Mouse (Mus musculus): ENCODE measurements around the gene Mei1. TPM values are rescaled to one million over a fixed set of nuclear protein-coding genes. Genes with fewer than 3 reads are reported as not detected.

Mei1 gene
- total and polyA plus RNA-seq, 3 experiments: 0.05 TPM; not detected in 2

DNA sequence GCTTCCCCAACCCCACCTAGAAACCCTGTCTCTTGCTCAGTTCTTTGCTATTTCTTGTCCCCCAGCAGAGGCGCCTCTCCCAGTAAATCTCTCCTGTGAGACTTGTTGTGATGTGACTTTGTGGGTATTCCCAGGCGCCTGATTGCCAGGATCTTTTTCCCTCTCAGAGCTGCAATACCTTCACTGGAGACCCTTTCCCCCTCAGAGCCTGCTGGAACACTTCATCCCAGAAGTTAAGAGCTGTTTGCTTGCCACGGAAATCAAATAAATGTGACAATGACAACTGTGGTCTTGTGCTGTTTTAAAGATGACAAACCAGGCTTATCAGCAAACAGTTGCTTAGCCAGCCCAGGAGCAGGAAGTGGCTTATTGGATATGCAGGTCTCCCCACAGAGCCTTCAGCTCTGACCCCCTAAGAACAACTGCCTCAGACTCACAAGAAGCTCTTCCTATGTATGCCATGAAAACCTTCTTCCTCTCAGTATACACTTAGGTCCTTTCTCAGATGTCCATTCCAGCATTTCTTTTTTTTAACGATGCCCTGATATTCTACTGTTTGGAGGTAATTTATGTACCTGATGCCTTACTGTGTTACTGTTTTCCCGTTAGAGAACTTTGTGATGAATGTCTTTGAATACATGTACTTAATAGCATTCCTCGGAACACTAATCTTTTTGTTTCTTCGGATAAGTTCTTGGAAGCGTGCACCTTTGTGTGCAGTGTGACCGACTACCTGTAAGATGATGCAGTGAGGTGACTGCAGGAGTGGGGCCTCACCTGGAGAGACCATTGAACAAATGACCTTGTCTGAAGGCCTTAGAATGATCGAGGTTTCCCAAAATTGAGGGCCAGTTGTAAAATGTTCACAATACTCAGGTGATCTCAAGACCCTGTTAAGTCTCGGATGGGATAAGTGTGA lies 76.3 kb downstream of the Mei1 start:
- H3K4me1 ChIP-seq (ENCODE audit: insufficient read depth, low read depth, low read length): peaks cover 59% of the 10 kb centered on the region
- H3K27me3 ChIP-seq (ENCODE audit: insufficient read depth, low read length): no peaks in the 10 kb centered on the region
- TF ChIP-seq GATA1 (IDR thresholded peaks at IDR 0.05; ENCODE audit: borderline replicate concordance, low read length) (no peak), CTCF (IDR thresholded peaks at IDR 0.05; ENCODE audit: low read depth, low read length) (no peak), GATA2 (IDR thresholded peaks at IDR 0.05; ENCODE audit: borderline replicate concordance, low read depth, low read length) (no peak), TAL1 (conservative IDR thresholded peaks at IDR 0.05; ENCODE audit: low read depth, low read length) (no peak), POLR2AphosphoS5 (IDR thresholded peaks at IDR 0.05; ENCODE audit: insufficient replicate concordance, low read depth, low read length) (no peak)
- ATAC-seq (ENCODE audit: extremely low read depth, insufficient number of reproducible peaks, low FRiP score, poor library complexity, severe bottlenecking) (no peak), DNase-seq (ENCODE audit: low spot score) (peak; percentile 47)
- peaks cover 44% of the 10 kb centered on the region for H3K36me3 ChIP-seq (replicated peaks)
- H3K4me3 ChIP-seq (ENCODE audit: low read depth, low read length): peak overlapping the region; percentile 92
- no peaks in the 10 kb centered on the region for H3K9me3 ChIP-seq (replicated peaks)

DNA sequence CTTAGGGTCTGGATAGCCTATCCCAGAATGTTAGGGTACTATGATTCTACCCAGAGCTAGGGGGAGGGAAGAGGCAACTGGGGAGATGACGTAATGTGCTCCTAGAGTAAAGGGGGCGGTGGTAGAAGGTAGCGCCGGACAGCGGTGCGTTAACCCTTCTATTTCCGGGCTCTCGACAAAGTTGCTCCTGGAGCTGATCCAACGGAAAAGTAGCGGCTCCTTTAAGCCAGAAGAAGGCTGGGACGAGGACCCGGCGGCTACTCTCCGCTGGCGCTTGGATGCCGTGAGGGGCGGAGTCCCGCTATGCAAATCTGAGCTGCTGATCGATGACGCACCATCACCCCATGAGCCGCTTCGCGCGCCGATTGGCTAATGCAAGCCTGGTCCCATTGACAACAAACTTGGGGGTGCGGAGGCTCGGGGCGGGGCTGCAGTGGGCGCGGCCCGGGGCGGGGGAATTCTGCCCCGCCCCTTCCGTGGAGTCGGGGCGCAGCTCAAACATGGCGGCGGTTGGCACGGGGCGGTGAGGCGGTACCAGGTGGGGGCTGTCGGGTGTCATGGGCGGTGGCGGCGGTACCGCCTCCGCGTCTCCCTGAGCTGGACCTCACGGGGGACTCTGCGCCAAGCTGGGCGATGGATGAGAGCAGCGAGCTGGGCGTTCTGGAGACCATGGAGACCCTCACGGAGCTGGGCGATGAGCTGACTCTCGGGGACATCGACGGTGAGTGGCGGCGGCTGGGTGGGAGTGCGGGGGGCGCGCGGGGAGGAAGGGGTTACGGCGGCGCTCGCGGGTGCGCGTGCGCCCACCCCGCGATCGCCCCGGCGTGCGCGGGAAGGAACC lies 77.2 kb downstream of the Mei1 start, which contains the start of gene Srebf2:
Gene Srebf2 (plus strand): TSS at position 412 of the 841 bp plus-strand sequence.
- peak; percentile 98 for DNase-seq (ENCODE audit: low spot score)
- ATAC-seq (ENCODE audit: extremely low read depth, insufficient number of reproducible peaks, low FRiP score, poor library complexity, severe bottlenecking): peak; percentile 94
- Histone ChIP-seq H3K36me3 (replicated peaks) (peaks cover 42% of the 10 kb centered on the region), H3K9me3 (replicated peaks) (no peaks in the 10 kb centered on the region), H3K27me3 (ENCODE audit: insufficient read depth, low read length) (no peaks in the 10 kb centered on the region), H3K4me1 (ENCODE audit: insufficient read depth, low read depth, low read length) (peaks cover 64% of the 10 kb centered on the region), H3K4me3 (ENCODE audit: low read depth, low read length) (peak within 1 kb of the TSS; percentile 92)
- no peak for TF ChIP-seq GATA2 (IDR thresholded peaks at IDR 0.05; ENCODE audit: borderline replicate concordance, low read depth, low read length)
- no peak for TF ChIP-seq TAL1 (conservative IDR thresholded peaks at IDR 0.05; ENCODE audit: low read depth, low read length)
- TF ChIP-seq POLR2AphosphoS5 (IDR thresholded peaks at IDR 0.05; ENCODE audit: insufficient replicate concordance, low read depth, low read length): no peak
- TF ChIP-seq GATA1 (IDR thresholded peaks at IDR 0.05; ENCODE audit: borderline replicate concordance, low read length): no peak
- TF ChIP-seq CTCF (IDR thresholded peaks at IDR 0.05; ENCODE audit: low read depth, low read length): no peak

GRCm38 (mm10) chr15:82147611-82148111 lies 77.9 kb downstream of the Mei1 start:
- DNase-seq (ENCODE audit: low spot score): peak; percentile 93
- H3K27me3 ChIP-seq (ENCODE audit: insufficient read depth, low read length): no peaks in the 10 kb centered on the region
- peaks cover 71% of the 10 kb centered on the region for H3K4me1 ChIP-seq (ENCODE audit: insufficient read depth, low read depth, low read length)
- TF ChIP-seq TAL1 (conservative IDR thresholded peaks at IDR 0.05; ENCODE audit: low read depth, low read length) (no peak), GATA2 (IDR thresholded peaks at IDR 0.05; ENCODE audit: borderline replicate concordance, low read depth, low read length) (no peak), GATA1 (IDR thresholded peaks at IDR 0.05; ENCODE audit: borderline replicate concordance, low read length) (no peak), CTCF (IDR thresholded peaks at IDR 0.05; ENCODE audit: low read depth, low read length) (no peak), POLR2AphosphoS5 (IDR thresholded peaks at IDR 0.05; ENCODE audit: insufficient replicate concordance, low read depth, low read length) (no peak)
- peak overlapping the region; percentile 92 for H3K4me3 ChIP-seq (ENCODE audit: low read depth, low read length)
- H3K9me3 ChIP-seq (replicated peaks): no peaks in the 10 kb centered on the region
- no peak for ATAC-seq (ENCODE audit: extremely low read depth, insufficient number of reproducible peaks, low FRiP score, poor library complexity, severe bottlenecking)
- H3K36me3 ChIP-seq (replicated peaks): peaks cover 42% of the 10 kb centered on the region

- TF ChIP-seq GATA2 (IDR thresholded peaks at IDR 0.05; ENCODE audit: borderline replicate concordance, low read depth, low read length) (no peak), CTCF (IDR thresholded peaks at IDR 0.05; ENCODE audit: low read depth, low read length) (no peak), POLR2AphosphoS5 (IDR thresholded peaks at IDR 0.05; ENCODE audit: insufficient replicate concordance, low read depth, low read length) (no peak), TAL1 (conservative IDR thresholded peaks at IDR 0.05; ENCODE audit: low read depth, low read length) (no peak), GATA1 (IDR thresholded peaks at IDR 0.05; ENCODE audit: borderline replicate concordance, low read length) (no peak)
- no peak for DNase-seq (ENCODE audit: low spot score)
- Histone ChIP-seq H3K4me3 (ENCODE audit: low read depth, low read length) (peak overlapping the region; percentile 92), H3K9me3 (replicated peaks) (no peaks in the 10 kb centered on the region), H3K27me3 (ENCODE audit: insufficient read depth, low read length) (no peaks in the 10 kb centered on the region), H3K36me3 (replicated peaks) (peaks cover 46% of the 10 kb centered on the region), H3K4me1 (ENCODE audit: insufficient read depth, low read depth, low read length) (peaks cover 79% of the 10 kb centered on the region)
- no peak for ATAC-seq (ENCODE audit: extremely low read depth, insufficient number of reproducible peaks, low FRiP score, poor library complexity, severe bottlenecking)
These were observed 78.7 kb downstream of the Mei1 start for GRCm38 (mm10) chr15:82148510-82148911.

DNA sequence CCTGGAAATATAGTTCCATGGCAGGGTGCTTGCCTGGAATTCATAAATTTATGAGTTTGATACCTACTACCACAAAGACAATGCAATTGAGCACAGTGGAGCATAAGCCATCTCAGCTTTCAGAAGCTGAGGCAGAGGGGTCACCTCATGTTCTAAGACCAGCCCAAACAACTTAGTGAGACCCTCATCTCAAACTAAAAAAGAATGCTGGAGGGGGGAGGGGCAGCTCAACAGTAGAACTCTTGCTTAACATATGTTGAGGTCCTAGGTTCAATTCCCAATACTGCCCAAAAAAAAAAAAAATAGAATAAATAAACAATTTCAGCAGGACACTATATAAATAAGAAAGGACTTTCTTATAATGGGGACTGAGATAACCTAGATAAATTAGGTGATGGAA lies 80.2 kb downstream of the Mei1 start:
- ATAC-seq (ENCODE audit: extremely low read depth, insufficient number of reproducible peaks, low FRiP score, poor library complexity, severe bottlenecking): no peak
- H3K27me3 ChIP-seq (ENCODE audit: insufficient read depth, low read length): no peaks in the 10 kb centered on the region
- peaks cover 79% of the 10 kb centered on the region for H3K4me1 ChIP-seq (ENCODE audit: insufficient read depth, low read depth, low read length)
- no peak for DNase-seq (ENCODE audit: low spot score)
- no peaks in the 10 kb centered on the region for H3K9me3 ChIP-seq (replicated peaks)
- H3K36me3 ChIP-seq (replicated peaks): peaks cover 55% of the 10 kb centered on the region
- no peak overlapping the region for H3K4me3 ChIP-seq (ENCODE audit: low read depth, low read length)
- no peak for TF ChIP-seq CTCF (IDR thresholded peaks at IDR 0.05; ENCODE audit: low read depth, low read length)
- no peak for TF ChIP-seq GATA2 (IDR thresholded peaks at IDR 0.05; ENCODE audit: borderline replicate concordance, low read depth, low read length)
- TF ChIP-seq TAL1 (conservative IDR thresholded peaks at IDR 0.05; ENCODE audit: low read depth, low read length): no peak
- TF ChIP-seq POLR2AphosphoS5 (IDR thresholded peaks at IDR 0.05; ENCODE audit: insufficient replicate concordance, low read depth, low read length): no peak
- no peak for TF ChIP-seq GATA1 (IDR thresholded peaks at IDR 0.05; ENCODE audit: borderline replicate concordance, low read length)

Data from G1E (cell line).